Mouse (Mus musculus) thymus, adult 2 months (tissue): ENCODE results near the gene Bahcc1.

ENCODE experiments used
- CTCF ChIP-seq: fragments of 200-500 bp; IDR thresholded peaks from 2 replicates; pipeline ENCODE4 v1.5.1; 2012; ENCODE audit warnings: mild to moderate bottlenecking, control low read depth, low read length, moderate library complexity, borderline replicate concordance; ENCODE audit not compliant: control insufficient read depth, poor library complexity, insufficient read depth; ENCODE audit errors: extremely low read depth
- POLR2A ChIP-seq: fragments of 200-500 bp; IDR thresholded peaks from 2 replicates; pipeline ENCODE4 v1.6.1; 2012; ENCODE audit warnings: mild to moderate bottlenecking, low read length, control low read depth, moderate library complexity; ENCODE audit not compliant: control insufficient read depth, poor library complexity, insufficient read depth; ENCODE audit errors: extremely low read depth

DNA sequence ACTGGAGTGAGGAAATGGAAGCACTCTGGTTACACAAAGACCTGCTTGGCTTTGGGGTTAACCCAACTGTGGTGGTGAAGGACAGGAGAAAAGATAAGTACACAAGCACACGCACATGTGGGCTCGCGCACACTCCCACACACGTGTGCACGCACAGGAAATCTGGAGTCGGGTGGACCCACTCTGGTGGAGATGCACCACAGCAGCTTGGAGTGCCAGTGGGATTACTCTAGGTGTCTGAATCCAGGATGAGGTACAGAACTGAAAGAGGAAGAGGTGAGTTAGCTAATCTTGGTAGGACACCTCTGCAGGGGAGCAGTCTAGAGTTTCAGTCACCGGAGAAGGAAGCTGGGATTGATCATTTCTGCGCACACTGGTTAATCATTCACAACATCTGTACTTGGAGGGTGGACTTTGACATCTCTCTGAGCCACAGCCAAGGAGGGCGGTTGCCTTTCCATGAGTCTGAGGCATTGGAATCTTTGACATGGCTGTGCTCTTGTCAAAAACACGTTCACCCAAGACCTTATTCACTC lies 107.3 kb downstream of the Bahcc1 start:
- TF ChIP-seq CTCF: no peak
- TF ChIP-seq POLR2A: no peak
